Mouse (Mus musculus) lung, postnatal 0 days (tissue): ENCODE data around the gene Fastkd2. TPM values are rescaled to one million over a fixed set of nuclear protein-coding genes. Genes with fewer than 3 reads are reported as not detected.

Experiments used
- ATAC-seq: fragments of 200-750 bp; cut with Nextera tagmentation; 2 replicates; pipeline ENCODE4 v1.8.0; 2017; ENCODE audit warnings: moderate library complexity
- DNase-seq: peaks from one replicate; pipeline ENCODE4 v3.0.0-alpha.2; 2016; ENCODE audit warnings: low spot score
- H3K27ac ChIP-seq: fragments of 300-500 bp; sonication (generic); 2 replicates; pipeline ENCODE4 v1.5.1; 2014; ENCODE audit warnings: antibody characterized with exemption, mild to moderate bottlenecking, low read length, mixed read lengths
- H3K27me3 ChIP-seq: fragments of 300-500 bp; sonication (generic); replicated peaks from 2 replicates; pipeline ENCODE4 v1.6.1; 2014; ENCODE audit warnings: low read length, mixed read lengths; ENCODE audit not compliant: insufficient read depth
- H3K36me3 ChIP-seq: fragments of 300-500 bp; sonication (generic); 2 replicates; pipeline ENCODE4 v1.6.1; 2014; ENCODE audit warnings: low read length, mixed read lengths; ENCODE audit not compliant: insufficient read depth
- H3K4me1 ChIP-seq: fragments of 300-500 bp; sonication (generic); 2 replicates; pipeline ENCODE4 v1.6.1; 2014; ENCODE audit warnings: antibody characterized with exemption, low read depth, low read length, mixed read lengths; ENCODE audit not compliant: insufficient read depth
- H3K4me2 ChIP-seq: fragments of 300-500 bp; sonication (generic); replicated peaks from 2 replicates; pipeline ENCODE4 v1.6.1; 2014; ENCODE audit warnings: low read depth, mild to moderate bottlenecking, low read length, moderate library complexity, mixed read lengths
- H3K4me3 ChIP-seq: fragments of 300-500 bp; sonication (generic); 2 replicates; pipeline ENCODE4 v1.5.1; 2014; ENCODE audit warnings: low read depth, low read length
- H3K9ac ChIP-seq: fragments of 300-500 bp; sonication (generic); replicated peaks from 2 replicates; pipeline ENCODE4 v1.6.1; 2014; ENCODE audit warnings: low read depth, mild to moderate bottlenecking
- H3K9me3 ChIP-seq: fragments of 300-500 bp; sonication (generic); 2 replicates; pipeline ENCODE4 v1.6.1; 2016; ENCODE audit warnings: low read length, mixed read lengths
- CTCF ChIP-seq: IDR thresholded peaks from 2 replicates; pipeline ENCODE4 v1.5.1; 2016; ENCODE audit warnings: antibody characterized with exemption, mild to moderate bottlenecking
- EP300 ChIP-seq: IDR thresholded peaks from 2 replicates; pipeline ENCODE4 v1.6.1; 2016; ENCODE audit warnings: antibody characterized with exemption, mild to moderate bottlenecking, control low read depth
- WGBS: fragments of 180-500 bp; shearing (Covaris S2); extraction: QIAGEN DNeasy Blood & Tissue Kit; methylation state at CpG from one replicate; pipeline ENCODE4 v1.1.7; 2014; 5-methylcytosine and 5-hydroxymethylcytosine counted together
- polyA plus RNA-seq: library from polyadenylated mRNA; unstranded; fragments of >200 nt; fragmentation: Nextera tagmentation; extraction: Ambion mirVana; gene quantifications from 2 replicates; pipeline ENCODE4 v1.2.1, GENCODE M21; 2015

The Fastkd2 gene
- polyA plus RNA-seq, 1 experiment from 2014 or later = 19.1 TPM

DNA sequence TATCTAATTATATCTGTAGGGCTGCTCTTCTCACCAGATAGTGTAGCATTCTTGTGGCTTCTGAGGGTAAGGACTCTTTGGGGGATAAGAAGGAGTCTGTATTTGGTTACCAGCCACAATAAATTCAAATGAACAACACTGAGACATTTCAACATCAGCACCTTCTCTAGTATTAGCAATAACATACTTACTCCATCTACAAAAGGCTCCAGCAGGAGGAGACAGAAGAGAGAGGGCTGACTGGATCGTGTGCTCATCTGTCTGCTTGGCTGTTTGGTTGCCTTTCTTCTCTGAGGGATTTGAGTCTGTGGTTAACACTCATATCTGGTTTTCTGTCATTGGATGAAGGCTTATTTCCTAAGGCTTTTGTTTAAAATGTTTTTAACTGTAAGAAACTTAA, 46.0 kb downstream of the Fastkd2 start:
- no peaks in the 10 kb centered on the region for H3K27me3 ChIP-seq
- no peak overlapping the region for H3K4me3 ChIP-seq
- H3K36me3 ChIP-seq = no peaks in the 10 kb centered on the region
- H3K9ac ChIP-seq = no peak overlapping the region
- DNase-seq = no peak
- no peak for ATAC-seq
- WGBS = 38% methylated on average over 1 of the region's 1 CpGs
- no peak overlapping the region for H3K27ac ChIP-seq
- H3K4me2 ChIP-seq = no peak overlapping the region
- no peak for TF ChIP-seq EP300
- no peak for TF ChIP-seq CTCF
- no peaks in the 10 kb centered on the region for H3K9me3 ChIP-seq
- no peaks in the 10 kb centered on the region for H3K4me1 ChIP-seq

DNA sequence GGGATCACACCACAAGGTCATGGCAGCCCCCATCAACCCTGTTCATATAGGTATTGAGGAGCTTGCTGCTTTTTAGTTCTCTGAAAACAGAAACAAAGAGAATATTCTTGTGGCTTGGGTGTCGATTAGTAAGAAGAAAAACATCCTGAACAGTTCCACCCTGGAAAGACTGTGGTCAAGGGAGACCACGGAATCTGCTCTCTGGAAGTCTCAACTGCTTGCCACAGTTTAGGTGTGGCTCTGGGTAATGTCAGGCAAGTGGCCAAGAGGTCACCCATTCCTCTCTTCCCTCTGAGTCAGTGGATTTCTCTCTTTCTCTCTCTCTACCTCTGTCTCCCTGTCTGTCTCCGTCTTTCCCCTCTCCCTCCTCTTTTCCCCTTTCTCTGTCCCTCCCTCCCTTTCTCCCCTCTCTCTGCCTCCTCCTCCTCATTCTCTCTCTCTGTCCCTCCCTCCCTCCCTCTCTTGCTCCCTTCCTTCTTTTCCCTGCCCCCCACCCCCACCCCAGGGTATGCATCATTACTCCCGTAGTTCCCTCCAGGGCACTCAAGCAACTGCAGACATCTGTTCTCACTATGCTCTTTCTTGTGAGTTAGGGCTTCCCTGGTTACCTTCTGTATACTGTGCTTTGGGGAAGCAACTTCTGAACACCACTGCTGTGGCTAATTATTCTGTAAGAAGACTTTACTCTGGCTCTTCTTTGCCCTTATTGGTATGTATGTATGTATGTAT, 46.7 kb downstream of the Fastkd2 start:
- DNase-seq = no peak
- Histone ChIP-seq H3K4me3 (no peak overlapping the region), H3K27ac (no peak overlapping the region), H3K4me2 (no peak overlapping the region), H3K9ac (no peak overlapping the region), H3K36me3 (no peaks in the 10 kb centered on the region), H3K27me3 (no peaks in the 10 kb centered on the region), H3K4me1 (no peaks in the 10 kb centered on the region), H3K9me3 (no peaks in the 10 kb centered on the region)
- 53% methylated on average over 4 of the region's 4 CpGs for WGBS
- no peak for ATAC-seq
- TF ChIP-seq CTCF (no peak), EP300 (no peak)

DNA sequence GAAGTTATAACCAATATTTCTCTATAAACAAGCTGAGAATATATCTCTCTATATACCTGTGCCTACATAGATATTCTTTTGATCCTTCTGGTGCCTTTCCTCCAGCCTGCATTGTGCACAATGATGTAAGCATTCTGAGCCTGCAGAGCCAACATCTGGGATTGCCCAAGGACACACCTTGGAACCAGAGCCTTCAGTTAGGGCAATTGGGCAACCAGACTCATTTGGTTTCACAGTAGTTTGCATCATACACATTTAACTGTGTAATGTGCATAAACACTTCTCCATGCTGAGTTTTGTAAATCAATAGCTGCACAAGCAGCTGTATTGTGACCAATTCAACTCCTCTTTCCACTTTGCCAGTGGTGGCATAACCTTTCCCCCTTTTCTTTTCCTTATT, 63.9 kb downstream of the Fastkd2 start:
- Histone ChIP-seq H3K4me2 (no peak overlapping the region), H3K9ac (no peak overlapping the region), H3K36me3 (no peaks in the 10 kb centered on the region), H3K4me3 (no peak overlapping the region), H3K9me3 (no peaks in the 10 kb centered on the region), H3K4me1 (no peaks in the 10 kb centered on the region), H3K27ac (no peak overlapping the region), H3K27me3 (no peaks in the 10 kb centered on the region)
- ATAC-seq = no peak
- TF ChIP-seq EP300 (no peak), CTCF (no peak)
- no peak for DNase-seq

Other genes with a start within 250 kb of the Fastkd2 start
- gene Gm39653, start 114.6 kb upstream of the Fastkd2 start, polyA plus RNA-seq = not detected in 2 replicates
- gene Dytn, start 43.7 kb upstream of the Fastkd2 start, polyA plus RNA-seq = not detected in 2 replicates
- gene Mdh1b, start 296 bp upstream of the Fastkd2 start, polyA plus RNA-seq = 1.7 and 3.2 TPM in 2 replicates
- not detected in 2 replicates for gene 4933402D24Rik, start 38.7 kb downstream of the Fastkd2 start, polyA plus RNA-seq